Mouse (Mus musculus) midbrain, embryonic 14.5 days (tissue): ENCODE results near the gene Osgepl1. TPM values are rescaled to one million over a fixed set of nuclear protein-coding genes. Genes with fewer than 3 reads are reported as not detected.
"Not testable (repeated sequence)": the region's sequence is repeated elsewhere in the genome, so short reads cannot be mapped to it uniquely, and the experiment has no call there.

Source experiments
- ATAC-seq: fragments of 200-750 bp; cut with Nextera tagmentation; 2 replicates; pipeline ENCODE4 v1.8.0; 2017; ENCODE audit warnings: moderate number of reproducible peaks, moderate library complexity; ENCODE audit not compliant: low FRiP score, low TSS enrichment
- DNase-seq: peaks from one replicate; pipeline ENCODE4 v3.0.0-alpha.2; 2015
- H3K27ac ChIP-seq: fragments of 300-500 bp; sonication (generic); replicated peaks from 2 replicates; pipeline ENCODE4 v1.5.1; 2014; ENCODE audit warnings: mild to moderate bottlenecking, low read depth, low read length, moderate library complexity
- H3K27me3 ChIP-seq: fragments of 300-500 bp; sonication (generic); 2 replicates; pipeline ENCODE4 v1.6.1; 2014; ENCODE audit warnings: low read length, control low read depth, mixed read lengths; ENCODE audit not compliant: control insufficient read depth, insufficient read depth
- H3K36me3 ChIP-seq: fragments of 300-500 bp; sonication (generic); 2 replicates; pipeline ENCODE4 v1.6.1; 2014; ENCODE audit warnings: low read length, control low read depth; ENCODE audit not compliant: control insufficient read depth, insufficient read depth
- H3K4me1 ChIP-seq: fragments of 300-500 bp; sonication (generic); 2 replicates; pipeline ENCODE4 v1.6.1; 2014; ENCODE audit warnings: mild to moderate bottlenecking, antibody characterized with exemption, low read length, control low read depth; ENCODE audit not compliant: control insufficient read depth, insufficient read depth
- H3K4me2 ChIP-seq: fragments of 300-500 bp; sonication (generic); 2 replicates; pipeline ENCODE4 v1.6.1; 2014; ENCODE audit warnings: mild to moderate bottlenecking, low read length, moderate library complexity
- H3K4me3 ChIP-seq: fragments of 300-500 bp; sonication (generic); replicated peaks from 2 replicates; pipeline ENCODE4 v1.5.1; 2014; ENCODE audit warnings: low read depth, low read length
- H3K9ac ChIP-seq: fragments of 300-500 bp; sonication (generic); replicated peaks from 2 replicates; pipeline ENCODE4 v1.6.1; 2014; ENCODE audit warnings: mild to moderate bottlenecking, low read length, moderate library complexity
- H3K9me3 ChIP-seq: fragments of 300-500 bp; sonication (generic); 2 replicates; pipeline ENCODE4 v1.6.1; 2016; ENCODE audit warnings: low read length, control low read depth, mixed read lengths; ENCODE audit not compliant: control insufficient read depth
- WGBS: fragments of 180-500 bp; shearing (Covaris S2); extraction: QIAGEN DNeasy Blood & Tissue Kit; methylation state at CpG from one replicate; pipeline ENCODE4 v1.1.7; 2014; 5-methylcytosine and 5-hydroxymethylcytosine counted together
- polyA plus RNA-seq: library from polyadenylated mRNA; unstranded; fragments of >200 nt; fragmentation: Nextera tagmentation; extraction: Ambion mirVana; gene quantifications from 2 replicates; pipeline ENCODE4 v1.2.1, GENCODE M21; 2014

Osgepl1 gene
- polyA plus RNA-seq: 21.8 and 24.2 TPM in 2 replicates

DNA sequence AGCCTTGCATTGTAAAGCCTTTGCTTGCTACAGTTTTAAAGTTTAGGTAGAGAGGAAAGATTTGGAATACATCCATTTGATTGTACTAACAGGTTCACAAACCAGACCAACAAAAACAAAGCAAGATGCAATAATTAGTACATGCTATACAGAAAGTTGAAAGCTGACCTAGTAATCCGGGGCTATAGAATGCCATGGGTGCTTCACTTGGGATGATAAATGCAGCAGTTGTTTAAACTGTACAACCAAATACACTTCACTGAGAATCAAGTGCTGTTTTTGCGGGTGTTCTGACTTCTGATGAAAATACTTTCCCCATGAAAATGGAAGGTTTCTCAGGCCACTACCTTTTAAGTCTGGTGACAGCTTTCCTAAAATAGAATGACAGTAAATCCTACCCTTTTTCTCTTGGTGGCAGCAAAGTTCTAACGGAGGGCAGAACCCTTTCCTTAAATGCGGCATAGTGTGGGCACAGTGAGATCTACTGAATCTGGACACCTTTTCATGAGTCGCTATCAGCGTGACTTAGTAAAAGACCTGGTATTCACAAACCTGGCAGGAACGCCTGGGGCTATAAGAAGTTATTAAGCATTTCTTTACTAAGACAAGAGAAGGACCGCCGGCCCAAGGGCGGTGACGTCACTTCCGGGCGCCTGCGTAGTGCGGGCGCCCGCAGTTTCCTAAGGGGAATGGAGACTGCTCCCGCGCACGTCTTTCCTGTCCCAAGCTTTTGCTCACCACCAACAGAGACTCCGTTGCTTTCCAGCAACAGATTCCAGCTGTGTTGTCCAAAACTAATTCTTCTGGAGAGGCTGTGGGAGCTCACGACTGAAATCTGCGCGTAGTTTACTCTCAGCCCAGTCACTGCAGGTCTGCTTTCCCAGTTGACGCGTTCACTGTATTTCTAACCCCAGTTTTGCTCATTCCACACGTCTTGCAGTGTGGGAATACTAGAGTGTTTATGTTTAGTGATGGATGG, at the start of gene Osgepl1:
Gene Osgepl1, plus strand, starts transcription at position 636 of the 979 bp plus-strand sequence.
- DNase-seq: peak; percentile 96
- Histone ChIP-seq H3K36me3 (peaks cover 20% of the 10 kb centered on the region), H3K9ac (peak within 1 kb of the TSS; percentile 72), H3K9me3 (no peaks in the 10 kb centered on the region), H3K4me1 (0 out of 2 replicates have a peak, but pooled peaks cover 3% of the 10 kb centered on the region), H3K27me3 (no peaks in the 10 kb centered on the region), H3K4me2 (peak within 1 kb of the TSS; percentile 62), H3K4me3 (peak within 1 kb of the TSS; percentile 69), H3K27ac (peak within 1 kb of the TSS; percentile 85)
- ATAC-seq: peak; percentile 98
- WGBS: 3% methylated on average over 27 of the region's 27 CpGs

DNA sequence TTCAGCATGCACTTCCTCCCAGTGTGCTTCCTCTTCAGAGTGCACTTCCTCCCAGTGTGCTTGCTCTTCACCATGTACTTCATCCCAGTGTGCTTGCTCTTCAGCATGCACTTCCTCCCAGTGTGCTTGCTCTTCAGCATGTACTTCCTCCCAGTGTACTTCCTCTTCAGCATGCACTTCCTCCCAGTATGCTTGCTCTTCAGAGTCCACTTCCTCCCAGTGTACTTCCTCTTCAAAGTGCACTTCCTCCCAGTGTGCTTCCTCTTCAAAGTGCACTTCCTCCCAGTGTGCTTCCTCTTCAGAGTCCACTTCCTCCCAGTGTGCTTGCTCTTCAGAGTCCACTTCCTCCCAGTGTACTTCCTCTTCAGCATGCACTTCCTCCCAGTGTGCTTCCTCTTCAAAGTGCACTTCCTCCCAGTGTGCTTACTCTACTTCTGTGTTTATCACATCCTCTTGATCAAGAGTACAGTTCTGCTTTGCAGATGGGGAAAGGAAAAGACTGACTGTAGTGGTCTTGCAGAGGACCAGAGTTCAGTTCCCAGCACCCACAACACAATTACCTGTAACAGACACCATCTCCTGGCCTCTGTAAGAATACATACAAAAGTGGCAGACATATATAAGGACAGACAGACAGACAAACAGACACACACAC, 48.3 kb upstream of the Osgepl1 start:
- not testable (repeated sequence) for H3K27me3 ChIP-seq, ATAC-seq, H3K4me1 ChIP-seq, DNase-seq, H3K27ac ChIP-seq, H3K9me3 ChIP-seq, H3K4me3 ChIP-seq, H3K9ac ChIP-seq, H3K4me2 ChIP-seq, H3K36me3 ChIP-seq

DNA sequence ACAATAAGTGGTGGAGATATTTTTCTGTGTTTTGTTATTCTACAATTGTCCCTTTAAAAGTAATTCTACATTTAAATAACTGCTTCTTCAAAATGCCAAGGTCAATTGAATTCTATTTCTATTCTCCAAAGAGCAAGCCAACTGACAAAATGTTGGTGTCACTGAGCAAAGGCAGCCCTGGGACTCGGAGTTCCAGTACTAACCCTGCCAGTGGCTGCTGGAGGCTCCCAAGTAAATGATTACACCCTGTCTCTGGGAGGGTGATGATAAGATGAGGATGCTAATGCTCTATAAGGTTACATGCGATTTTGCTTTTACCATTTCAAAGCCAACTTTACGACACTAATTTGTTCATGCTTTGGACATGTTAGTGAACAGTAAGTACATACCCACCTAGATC, 43.5 kb upstream of the Osgepl1 start:
- no peaks in the 10 kb centered on the region for H3K9me3 ChIP-seq
- H3K9ac ChIP-seq: no peak overlapping the region
- H3K4me2 ChIP-seq: no peak overlapping the region
- H3K4me1 ChIP-seq: no peaks in the 10 kb centered on the region
- 95% methylated on average over 3 of the region's 3 CpGs for WGBS
- no peak overlapping the region for H3K4me3 ChIP-seq
- DNase-seq: no peak
- no peak for ATAC-seq
- peaks cover 3% of the 10 kb centered on the region; the same call in 1 of the 2 replicates for H3K36me3 ChIP-seq
- H3K27ac ChIP-seq: no peak overlapping the region
- no peaks in the 10 kb centered on the region for H3K27me3 ChIP-seq

DNA sequence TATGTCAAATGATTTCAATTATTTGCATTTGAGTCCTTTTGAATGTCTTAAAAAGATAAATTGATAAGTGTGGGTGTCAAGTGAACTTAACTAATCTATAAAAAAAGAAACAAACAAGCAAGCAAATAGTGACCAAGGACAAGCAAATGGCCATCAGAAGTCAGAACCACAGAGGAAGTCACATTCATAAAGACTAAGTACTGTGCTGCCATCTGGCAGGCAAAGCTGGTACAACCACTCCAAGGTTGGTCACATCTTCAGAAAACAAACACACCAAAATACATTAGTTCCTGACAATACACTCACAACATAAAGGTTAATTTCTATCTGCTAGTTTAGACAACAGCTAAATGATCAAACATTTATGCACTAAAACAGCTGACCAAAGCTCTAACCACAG, 40.8 kb upstream of the Osgepl1 start:
- ATAC-seq (no peak), DNase-seq (peak; percentile 73)
- Histone ChIP-seq H3K9me3 (no peaks in the 10 kb centered on the region), H3K27me3 (no peaks in the 10 kb centered on the region), H3K9ac (no peak overlapping the region), H3K4me3 (no peak overlapping the region), H3K36me3 (peaks cover 3% of the 10 kb centered on the region; the same call in 1 of the 2 replicates), H3K4me2 (no peak overlapping the region), H3K4me1 (no peaks in the 10 kb centered on the region), H3K27ac (no peak overlapping the region)

DNA sequence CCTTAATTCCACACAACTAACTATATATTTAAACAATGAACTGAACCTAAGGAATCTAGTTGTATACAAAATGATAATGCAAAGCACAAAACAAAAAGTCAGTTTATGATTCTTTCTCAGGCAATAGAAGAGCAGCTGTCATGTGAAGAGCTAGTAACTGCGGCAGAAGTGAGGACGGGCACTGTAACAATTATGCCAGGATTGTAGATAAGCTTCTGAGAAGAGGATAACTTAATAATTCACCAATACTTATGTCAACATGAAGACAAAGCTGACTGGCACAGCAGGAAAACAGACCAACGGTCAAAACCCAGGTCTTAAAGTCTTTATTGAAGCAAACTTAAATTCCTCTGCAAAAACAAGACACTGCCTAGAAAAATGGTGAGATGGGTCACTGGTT, 22.2 kb upstream of the Osgepl1 start:
- Histone ChIP-seq H3K4me1 (no peaks in the 10 kb centered on the region), H3K4me3 (no peak overlapping the region), H3K27ac (no peak overlapping the region), H3K36me3 (no peaks in the 10 kb centered on the region), H3K9ac (no peak overlapping the region), H3K27me3 (no peaks in the 10 kb centered on the region), H3K4me2 (no peak overlapping the region), H3K9me3 (no peaks in the 10 kb centered on the region)
- DNase-seq: no peak
- WGBS: 87% methylated on average over 3 of the region's 3 CpGs
- ATAC-seq: no peak

DNA sequence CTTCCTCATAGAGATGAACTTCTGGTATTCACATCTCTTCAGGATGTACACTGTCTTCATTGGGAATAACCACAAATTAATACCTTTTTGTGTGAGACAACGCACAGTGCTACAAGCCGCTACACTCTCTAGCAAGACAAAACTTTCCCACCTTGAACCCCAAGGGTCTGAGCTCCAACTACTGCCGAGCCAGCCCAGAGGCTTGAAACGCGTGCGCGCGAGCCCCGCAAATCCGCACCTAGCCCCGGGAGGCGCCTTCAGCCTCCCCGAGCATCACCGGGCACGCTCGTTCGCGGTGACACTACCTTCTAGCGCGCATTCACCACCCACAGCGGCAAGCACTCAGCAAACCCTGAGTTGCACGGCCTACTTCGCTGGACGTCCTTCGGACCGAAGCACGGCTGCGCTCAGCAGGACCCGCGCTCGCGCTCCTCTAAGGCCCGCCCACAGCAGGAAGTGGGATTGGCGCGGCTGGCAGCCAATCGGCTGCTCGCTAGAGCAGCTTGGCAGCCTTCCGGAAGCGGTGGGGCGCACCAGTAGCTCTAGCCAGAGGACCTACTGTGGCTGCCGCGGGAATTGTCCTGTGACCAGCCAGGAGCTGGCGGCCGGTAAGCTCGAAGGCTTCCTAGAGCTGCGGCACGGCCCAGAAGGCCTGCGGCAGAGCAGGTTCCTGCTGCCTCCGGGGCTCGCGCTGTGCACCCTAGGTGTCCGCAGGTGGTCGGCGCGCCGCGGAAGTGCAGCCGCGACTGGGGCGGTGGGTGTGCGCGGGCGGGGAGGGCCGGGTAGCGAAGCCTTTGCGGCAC, 16.6 kb upstream of the Osgepl1 start, which contains the start of the genes Pms1, Ormdl1 and Gm28778:
Gene Pms1, minus strand, starts transcription at position 438 of the 803 bp plus-strand sequence.
Gene Ormdl1, plus strand, starts transcription at position 515 of the 803 bp plus-strand sequence.
Gene Gm28778, plus strand, starts transcription at position 531 of the 803 bp plus-strand sequence.
- Histone ChIP-seq H3K36me3 (0 out of 2 replicates have a peak, but pooled peaks cover 7% of the 10 kb centered on the region), H3K4me2 (peak within 1 kb of the TSS; percentile 68), H3K9me3 (no peaks in the 10 kb centered on the region), H3K4me1 (no peaks in the 10 kb centered on the region), H3K9ac (peak within 1 kb of the TSS; percentile 75), H3K27ac (peak within 1 kb of the TSS; percentile 86), H3K27me3 (no peaks in the 10 kb centered on the region), H3K4me3 (peak within 1 kb of the TSS; percentile 79)
- peak; percentile 97 for DNase-seq
- under 1% methylated on average over 66 of the region's 66 CpGs for WGBS
- ATAC-seq: peak; percentile 100

DNA sequence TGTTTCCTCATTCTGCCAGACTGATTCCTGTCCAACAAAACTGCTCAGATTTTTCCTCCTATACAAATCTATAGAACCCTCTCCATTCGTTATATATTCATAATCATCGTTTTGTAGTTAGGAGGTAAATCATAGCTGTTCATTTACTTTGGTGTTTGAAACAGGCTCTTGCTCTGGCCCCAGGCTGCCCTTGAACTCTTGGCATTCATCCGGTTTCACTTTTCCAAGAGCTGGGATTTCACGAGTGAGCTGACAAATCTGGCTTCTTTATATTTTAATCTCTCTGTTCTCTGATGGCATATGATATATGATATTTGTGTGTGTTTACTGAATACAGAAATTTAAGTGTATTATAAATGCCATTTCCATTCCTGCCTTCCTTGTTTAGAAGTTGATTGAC, 12.9 kb upstream of the Osgepl1 start:
- Histone ChIP-seq H3K36me3 (0 out of 2 replicates have a peak, but pooled peaks cover 14% of the 10 kb centered on the region), H3K4me3 (no peak overlapping the region), H3K4me1 (no peaks in the 10 kb centered on the region), H3K9ac (no peak overlapping the region), H3K9me3 (no peaks in the 10 kb centered on the region), H3K27ac (no peak overlapping the region), H3K27me3 (no peaks in the 10 kb centered on the region), H3K4me2 (no peak overlapping the region)
- DNase-seq (no peak), ATAC-seq (no peak)
- WGBS: 94% methylated on average over 4 of the region's 4 CpGs

DNA sequence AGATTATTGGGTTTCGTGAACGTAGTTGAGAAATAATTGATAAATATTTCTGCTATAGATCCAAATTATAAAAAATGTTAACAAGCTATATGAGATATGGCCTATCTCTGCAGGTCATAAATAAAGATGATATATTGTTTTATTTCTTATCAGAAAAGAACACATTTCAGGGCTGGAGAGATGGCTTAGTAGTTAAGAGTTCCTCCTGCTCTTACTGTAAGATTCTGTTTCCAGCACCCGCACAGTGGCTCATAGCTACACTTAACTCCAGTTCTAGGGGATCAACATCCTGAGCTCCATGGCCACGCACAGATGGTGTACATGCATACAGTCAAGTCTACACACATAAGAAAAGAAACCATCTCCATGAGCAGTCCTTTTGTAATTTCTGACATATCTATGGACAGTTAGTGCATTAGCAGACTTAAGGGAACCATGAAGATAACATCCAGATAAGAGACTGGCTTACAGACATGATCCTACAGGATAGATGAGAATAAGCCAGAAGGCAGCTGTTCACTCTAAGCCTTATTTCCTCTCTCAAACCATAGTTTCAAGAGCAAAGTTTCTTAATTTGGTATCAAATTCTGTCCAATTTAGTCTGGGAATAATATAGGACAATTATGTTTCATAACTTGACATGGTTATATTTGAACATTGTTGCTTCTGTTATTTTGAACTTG, 8.4 kb downstream of the Osgepl1 start:
- Histone ChIP-seq H3K9me3 (no peaks in the 10 kb centered on the region), H3K27me3 (no peaks in the 10 kb centered on the region), H3K9ac (no peak overlapping the region), H3K4me1 (no peaks in the 10 kb centered on the region), H3K4me2 (no peak overlapping the region), H3K27ac (no peak overlapping the region), H3K4me3 (no peak overlapping the region), H3K36me3 (peaks cover 33% of the 10 kb centered on the region)
- DNase-seq (no peak), ATAC-seq (no peak)
- 96% methylated on average over 4 of the region's 4 CpGs for whole genome bisulfite sequencing
